Mouse (Mus musculus) telencephalon, adult 2 months (tissue): ENCODE measurements around the gene Pik3r6.
A peak's percentile ranks its signal among the peaks of the same experiment; 100 is the strongest.

ENCODE experiments used
- DNase-seq: peaks from one replicate; pipeline ENCODE4 v3.0.0-alpha.2; 2011; ENCODE audit warnings: low read depth, low spot score

Pik3r6 gene

DNA sequence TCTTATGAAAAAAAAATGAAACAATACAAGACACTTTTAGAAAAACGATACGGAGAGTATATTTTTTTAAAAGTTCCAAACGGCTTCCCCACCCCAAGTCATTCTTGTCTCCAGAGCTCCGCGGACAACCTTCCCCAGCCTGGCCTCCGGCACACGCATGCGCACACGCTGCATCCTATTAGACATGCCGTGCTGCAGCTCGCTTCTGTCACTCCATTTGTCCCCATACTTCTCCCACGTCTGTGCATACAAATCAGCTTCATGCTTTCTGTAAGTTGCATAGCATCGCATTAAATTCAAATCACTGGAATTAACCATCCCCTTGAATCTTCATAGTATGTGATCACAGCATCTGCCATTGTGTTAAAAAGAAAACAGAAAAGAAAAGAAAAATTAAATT lies 80.4 kb downstream of the Pik3r6 start:
- DNase-seq, result peak; percentile 70

DNA sequence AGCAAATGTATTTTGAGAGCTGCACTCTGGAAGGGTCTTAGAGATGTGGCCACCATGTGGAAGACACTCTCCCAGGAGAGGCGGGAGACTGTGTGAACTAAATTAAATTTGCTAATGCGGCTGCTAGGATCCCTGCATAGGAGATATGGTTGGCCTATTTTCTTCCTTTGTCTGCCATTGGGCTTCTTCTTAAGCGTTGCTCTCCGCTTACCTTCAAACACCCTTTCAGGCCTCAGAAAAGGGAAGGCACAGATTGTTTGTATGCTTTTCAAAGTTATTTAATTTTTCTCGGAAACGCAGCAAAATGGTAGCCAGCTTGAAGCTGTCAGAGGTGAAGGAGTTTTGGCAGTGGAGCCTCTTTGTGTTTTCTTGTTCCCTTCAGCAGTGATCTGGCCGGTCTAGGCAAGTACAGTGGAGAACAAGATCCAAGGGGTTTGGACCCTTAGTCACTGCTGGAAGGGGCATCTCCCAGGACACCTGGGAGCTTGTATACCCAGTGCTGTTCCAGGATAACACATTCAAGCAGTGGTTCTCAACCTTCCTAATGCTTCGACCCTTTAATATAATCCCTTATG lies 81.2 kb downstream of the Pik3r6 start:
- DNase-seq, result no peak

DNA sequence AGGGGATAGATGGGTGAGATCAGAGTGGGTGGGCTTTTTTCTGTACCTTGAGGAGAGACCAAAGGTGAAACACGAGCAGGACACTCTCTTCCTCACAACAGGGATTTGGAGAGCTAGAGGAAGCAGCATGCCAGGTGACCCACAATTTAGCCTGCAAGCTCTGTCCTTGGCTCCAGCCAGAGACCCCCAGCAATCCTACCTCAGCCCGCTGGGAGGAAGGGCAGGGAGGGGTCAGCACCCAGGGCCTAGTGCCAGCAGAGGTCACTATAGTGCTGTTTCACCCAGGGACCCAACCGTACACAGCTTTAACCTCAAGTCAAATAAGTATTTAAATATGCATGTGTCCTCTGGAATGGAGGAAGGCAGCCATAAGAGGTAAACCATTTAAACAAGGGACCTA lies 83.1 kb downstream of the Pik3r6 start:
- no peak for DNase-seq

DNA sequence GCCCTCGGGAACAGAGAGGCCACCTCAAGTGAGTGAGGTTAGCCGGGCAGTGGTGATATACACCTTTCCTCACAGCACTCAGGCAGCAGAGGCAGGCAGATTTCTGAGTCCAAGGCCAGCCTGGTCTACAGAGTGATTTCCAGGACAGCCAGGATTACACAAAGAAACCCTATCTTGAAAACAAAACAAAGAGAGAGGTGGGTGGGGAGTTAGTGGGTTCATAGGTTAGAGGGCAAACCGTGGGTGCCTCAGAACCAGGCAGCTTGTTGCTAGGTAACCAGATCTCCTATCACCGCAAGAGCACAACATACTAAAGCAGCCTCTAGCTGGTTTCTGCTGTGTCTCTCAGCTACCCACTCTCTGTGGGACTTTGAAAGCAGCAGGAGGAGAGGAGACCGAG lies 83.9 kb downstream of the Pik3r6 start, which contains the start of gene Ccdc42:
Ccdc42 (plus strand) TSS at position 301 of the 400 bp plus-strand sequence.
- DNase-seq, result no peak

DNA sequence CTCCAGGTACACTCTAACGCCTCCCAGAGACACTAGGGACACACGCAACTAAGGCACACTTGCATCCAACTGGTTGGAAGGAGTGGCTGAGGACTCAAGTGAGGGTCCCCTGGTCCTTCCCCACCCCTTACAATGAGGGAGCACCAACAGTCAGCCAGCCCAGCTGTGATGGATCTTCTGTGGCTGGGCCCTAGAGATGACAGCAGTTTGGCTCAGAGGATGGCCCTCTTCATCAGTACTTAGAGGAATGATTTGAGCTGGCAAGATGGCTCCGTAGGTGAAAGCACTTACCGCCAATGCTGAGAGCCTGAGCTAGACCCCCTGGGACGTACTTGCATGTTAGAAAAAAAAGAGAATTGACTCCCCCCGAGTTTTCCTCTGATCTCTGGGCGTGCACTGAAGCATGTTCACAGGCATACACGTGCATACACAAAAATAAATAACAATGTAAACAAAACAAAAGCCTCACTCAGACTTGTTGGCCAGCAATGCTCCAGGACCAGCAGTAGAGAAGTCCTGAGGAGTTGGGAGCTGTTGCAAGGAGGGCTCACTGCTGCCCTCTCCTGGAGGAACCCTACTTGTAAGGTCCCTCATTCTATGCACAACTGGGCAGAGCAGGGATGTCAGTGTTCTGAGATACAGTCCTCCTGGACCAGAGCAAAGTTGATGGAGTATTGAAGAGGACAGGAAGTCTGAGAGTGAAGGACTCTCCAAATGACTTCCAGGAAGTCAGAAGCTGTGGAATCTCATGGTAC lies 86.4 kb downstream of the Pik3r6 start:
- DNase-seq, result no peak

DNA sequence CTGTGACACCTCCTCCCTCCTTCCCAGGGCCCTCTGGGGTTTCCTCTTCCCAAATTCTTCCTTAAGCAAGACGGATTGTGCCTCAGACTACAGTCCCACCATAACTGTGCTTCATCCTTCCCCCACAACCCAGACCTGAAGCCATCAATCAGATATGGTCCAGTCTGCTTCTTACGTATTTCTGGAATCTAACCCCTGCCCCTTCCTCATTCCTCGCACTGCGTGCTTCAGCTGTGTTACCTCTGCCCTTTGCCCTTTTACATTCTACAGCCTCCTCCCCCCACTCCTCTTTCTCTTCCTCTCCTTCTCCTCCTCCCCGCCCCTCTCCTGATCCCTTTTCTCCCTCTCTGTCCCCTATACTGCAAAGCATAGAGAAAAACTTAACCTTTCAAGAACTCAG lies 88.9 kb downstream of the Pik3r6 start:
- DNase-seq, result no peak

DNA sequence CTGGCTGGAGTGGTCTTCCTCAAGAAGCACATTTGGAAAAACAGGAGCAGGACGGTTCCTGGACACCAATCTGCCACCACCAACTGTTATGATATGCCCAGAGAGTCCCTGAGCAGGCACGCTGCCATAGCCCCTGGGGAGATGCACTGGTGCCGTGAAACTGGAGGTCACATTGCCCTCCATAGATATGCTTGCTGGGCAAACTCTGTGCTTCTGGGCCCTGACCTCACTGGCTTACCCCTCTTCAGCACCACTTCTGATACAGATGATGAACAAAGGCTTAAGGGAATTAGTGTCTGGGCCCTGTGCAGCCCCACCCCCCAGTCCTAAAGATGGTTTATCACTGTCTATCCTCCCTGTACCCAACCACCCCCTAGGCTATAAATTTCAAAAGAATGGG lies 90.4 kb downstream of the Pik3r6 start:
- DNase-seq, result no peak

DNA sequence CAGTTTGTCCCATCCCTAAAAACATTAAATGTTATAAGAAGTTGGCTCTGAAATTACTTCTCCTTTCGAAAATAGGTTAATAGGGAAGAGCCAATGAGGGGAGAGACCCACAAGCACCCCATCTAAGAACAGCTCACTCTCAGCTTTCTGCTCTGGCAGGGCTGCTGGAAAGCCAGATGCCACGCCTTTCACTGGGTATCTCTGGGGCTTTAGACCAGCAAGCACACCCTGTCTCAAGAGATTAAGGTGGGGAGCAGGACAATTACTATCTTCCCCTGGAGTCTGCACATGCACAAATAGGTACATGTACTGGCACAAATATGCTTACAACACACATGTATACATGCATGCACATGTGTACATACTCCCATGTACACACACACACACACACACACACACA lies 95.1 kb downstream of the Pik3r6 start:
- DNase-seq, result no peak

DNA sequence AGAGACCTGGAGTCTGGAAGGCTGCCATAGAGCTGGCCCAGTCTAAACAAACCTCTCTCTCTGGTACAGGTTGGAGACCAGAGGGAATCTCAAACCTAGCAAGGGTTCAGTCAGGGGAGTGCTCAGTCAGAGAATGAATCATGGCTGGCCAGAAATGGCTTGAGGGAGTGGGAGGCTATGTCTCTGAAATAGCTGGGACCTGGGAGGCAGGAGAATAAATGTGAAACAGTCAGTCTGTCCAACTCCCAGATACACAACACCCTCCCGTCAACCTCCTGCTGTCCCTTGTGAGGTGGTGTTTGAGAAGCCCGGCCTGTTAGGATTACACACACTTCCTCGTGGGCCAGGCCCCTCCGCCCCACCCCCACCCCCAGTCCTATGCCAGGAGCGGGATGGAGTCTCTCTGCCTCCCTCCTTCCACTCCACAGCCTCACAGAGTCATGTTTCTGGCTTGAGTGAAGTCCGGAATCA lies 97.8 kb downstream of the Pik3r6 start:
- DNase-seq, result no peak

DNA sequence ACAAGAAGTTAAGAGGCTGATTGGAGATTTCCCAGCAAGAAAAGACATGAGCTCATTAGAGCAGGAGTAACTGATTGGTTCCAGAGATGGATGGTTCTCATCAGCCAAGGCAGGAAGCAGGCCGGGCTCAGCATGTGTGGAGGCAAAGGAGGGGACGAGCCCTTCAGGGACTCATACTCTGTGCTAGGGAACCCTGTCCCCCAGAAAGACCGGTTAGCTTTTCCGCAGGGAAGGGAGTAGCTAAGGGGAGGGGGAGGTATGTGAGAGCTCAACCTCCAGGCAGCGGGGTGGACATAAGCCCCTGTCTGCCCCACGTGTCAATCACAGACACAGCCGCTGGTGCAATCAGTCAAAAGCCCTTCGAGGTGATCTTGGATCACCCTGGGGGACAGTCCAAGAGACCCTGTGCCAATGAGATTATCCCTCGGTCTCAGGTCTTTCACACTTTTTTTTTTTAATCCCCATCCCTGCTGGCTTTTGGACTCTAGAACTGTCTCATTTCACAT lies 98.7 kb downstream of the Pik3r6 start:
- DNase-seq, result no peak
